Mouse (Mus musculus): ENCODE results near the gene Cmtm7.

Gene Cmtm7

GRCm38 (mm10) chr9:114794491-114794890, 12.8 kb upstream of the Cmtm7 start:
- no peak for DNase-seq

- DNase-seq: no peak
Measured at GRCm38 (mm10) chr9:114793764-114794295, 12.2 kb upstream of the Cmtm7 start.

- DNase-seq: no peak
Measured at GRCm38 (mm10) chr9:114789989-114790388, 8.3 kb upstream of the Cmtm7 start.

GRCm38 (mm10) chr9:114789557-114789956, 7.9 kb upstream of the Cmtm7 start:
- no peak for DNase-seq

GRCm38 (mm10) chr9:114788697-114789096, 7.0 kb upstream of the Cmtm7 start:
- no peak for DNase-seq

- DNase-seq: peak; percentile 45 to 46
Measured at GRCm38 (mm10) chr9:114787716-114788115, 6.1 kb upstream of the Cmtm7 start.

- no peak for DNase-seq
Measured at GRCm38 (mm10) chr9:114787134-114787533, 5.5 kb upstream of the Cmtm7 start.

GRCm38 (mm10) chr9:114785432-114786125, 3.9 kb upstream of the Cmtm7 start:
- DNase-seq: no peak

GRCm38 (mm10) chr9:114780746-114781525, 720 bp downstream of the Cmtm7 start:
- DNase-seq: peak; percentile 74 to 75

GRCm38 (mm10) chr9:114779984-114780745, 1.5 kb downstream of the Cmtm7 start:
- peak; percentile 47 to 51 for DNase-seq

GRCm38 (mm10) chr9:114778877-114779276, 2.8 kb downstream of the Cmtm7 start:
- no peak for DNase-seq

- peak; percentile 47 to 53 for DNase-seq
Measured at GRCm38 (mm10) chr9:114778047-114778390, 3.6 kb downstream of the Cmtm7 start.

- no peak for DNase-seq
Measured at GRCm38 (mm10) chr9:114777178-114778046, 4.2 kb downstream of the Cmtm7 start.

GRCm38 (mm10) chr9:114776361-114776760, 5.3 kb downstream of the Cmtm7 start:
- DNase-seq: no peak

- DNase-seq: peak in 1 of 2 experiments; percentile 31
Measured at GRCm38 (mm10) chr9:114775272-114775671, 6.4 kb downstream of the Cmtm7 start.

GRCm38 (mm10) chr9:114774629-114775028, 7.0 kb downstream of the Cmtm7 start:
- no peak for DNase-seq

- DNase-seq: no peak
Measured at GRCm38 (mm10) chr9:114771565-114771964, 10.1 kb downstream of the Cmtm7 start.

- DNase-seq: peak; percentile 38 to 58
Measured at GRCm38 (mm10) chr9:114770224-114770623, 11.4 kb downstream of the Cmtm7 start.

- DNase-seq: no peak
Measured at GRCm38 (mm10) chr9:114768066-114768465, 13.6 kb downstream of the Cmtm7 start.

GRCm38 (mm10) chr9:114767507-114767906, 14.1 kb downstream of the Cmtm7 start:
- no peak for DNase-seq

- DNase-seq: no peak
Measured at GRCm38 (mm10) chr9:114767030-114767429, 14.6 kb downstream of the Cmtm7 start.

GRCm38 (mm10) chr9:114763341-114763740, 18.3 kb downstream of the Cmtm7 start:
- DNase-seq: peak; percentile 67 to 70

All from B cell, adult 2 months (primary cell).